Mouse (Mus musculus): Measurements from ENCODE around the gene Map3k5. TPM values are rescaled to one million over a fixed set of nuclear protein-coding genes. Genes with fewer than 3 reads are reported as not detected.
A peak's percentile ranks its signal among the peaks of the same experiment; 100 is the strongest.

Map3k5 gene
- polyA plus RNA-seq, 1 experiment from 2014 or later, result 4.0 TPM

GRCm38 (mm10) chr10:20123401-20123800 lies 189.1 kb downstream of the Map3k5 start:
- H3K36me3 ChIP-seq (ENCODE audit: control insufficient read depth, insufficient read depth, low read length), result no peaks in the 10 kb centered on the region
- no peak overlapping the region for H3K27ac ChIP-seq (ENCODE audit: low read depth, low read length)
- H3K9me3 ChIP-seq (ENCODE audit: control insufficient read depth, low read length), result no peaks in the 10 kb centered on the region
- no peaks in the 10 kb centered on the region for H3K27me3 ChIP-seq (ENCODE audit: control insufficient read depth, insufficient read depth, low read length)
- no peak overlapping the region for H3K9ac ChIP-seq (ENCODE audit: low read depth, low read length)
- H3K4me2 ChIP-seq (replicated peaks; ENCODE audit: low read depth, low read length), result no peak overlapping the region
- H3K4me3 ChIP-seq (ENCODE audit: low read length), result no peak overlapping the region
- H3K4me1 ChIP-seq (ENCODE audit: control insufficient read depth, insufficient read depth, low read length), result no peaks in the 10 kb centered on the region
- 57% methylated on average over 9 of the region's 9 CpGs for WGBS
- no peak for ATAC-seq (ENCODE audit: low FRiP score, low TSS enrichment)

DNA sequence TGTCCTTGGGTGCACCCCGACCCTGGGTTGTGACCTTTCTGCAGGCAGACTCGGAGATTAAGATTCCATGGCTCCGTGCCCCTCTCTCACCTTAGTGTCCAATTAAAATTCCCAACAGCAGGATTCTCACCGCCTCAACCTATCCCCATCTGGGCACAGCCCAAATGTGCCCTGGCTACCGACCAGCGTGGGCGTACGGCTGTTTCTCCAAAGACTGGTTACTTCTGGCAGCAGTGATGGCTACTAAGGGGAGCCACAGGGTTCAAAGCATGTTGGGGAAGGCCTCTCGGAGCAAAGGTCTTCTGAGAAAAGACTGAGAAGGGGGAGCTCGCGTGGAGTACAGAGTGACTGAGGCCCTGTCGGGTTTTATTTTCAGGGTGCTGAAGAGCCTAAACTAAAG lies 190.3 kb downstream of the Map3k5 start:
- Histone ChIP-seq H3K27ac (ENCODE audit: low read depth, low read length) (no peak overlapping the region), H3K4me3 (ENCODE audit: low read length) (no peak overlapping the region), H3K36me3 (ENCODE audit: control insufficient read depth, insufficient read depth, low read length) (no peaks in the 10 kb centered on the region), H3K9ac (ENCODE audit: low read depth, low read length) (no peak overlapping the region), H3K9me3 (ENCODE audit: control insufficient read depth, low read length) (no peaks in the 10 kb centered on the region), H3K4me1 (ENCODE audit: control insufficient read depth, insufficient read depth, low read length) (no peaks in the 10 kb centered on the region), H3K27me3 (ENCODE audit: control insufficient read depth, insufficient read depth, low read length) (no peaks in the 10 kb centered on the region), H3K4me2 (replicated peaks; ENCODE audit: low read depth, low read length) (no peak overlapping the region)
- WGBS, result 87% methylated on average over 12 of the region's 12 CpGs
- peak; percentile 43; the same call in 1 of the 2 replicates for ATAC-seq (ENCODE audit: low FRiP score, low TSS enrichment)

DNA sequence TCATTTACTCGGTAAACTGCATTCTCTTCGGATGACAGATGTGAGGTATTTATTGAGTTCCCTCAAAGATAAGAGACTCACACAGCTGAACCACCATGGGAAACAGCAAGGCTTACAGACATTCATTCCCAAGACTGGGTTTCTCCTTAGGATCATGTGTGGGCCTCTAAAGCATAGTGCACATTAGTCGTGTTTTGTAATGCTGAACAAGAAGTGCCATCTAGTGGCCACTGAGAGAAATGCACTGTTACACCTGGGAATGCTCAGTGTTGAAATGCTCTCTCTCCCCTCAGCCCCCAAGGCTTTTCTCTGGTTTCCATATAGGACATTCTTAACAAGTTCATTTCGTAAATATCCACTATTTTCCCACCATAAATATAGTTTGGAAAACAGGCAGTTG lies 191.0 kb downstream of the Map3k5 start:
- no peaks in the 10 kb centered on the region for H3K27me3 ChIP-seq (ENCODE audit: control insufficient read depth, insufficient read depth, low read length)
- H3K9ac ChIP-seq (ENCODE audit: low read depth, low read length), result no peak overlapping the region
- no peak overlapping the region for H3K4me3 ChIP-seq (ENCODE audit: low read length)
- ATAC-seq (ENCODE audit: low FRiP score, low TSS enrichment), result peak; percentile 45; the same call in 1 of the 2 replicates
- whole genome bisulfite sequencing, result 42% methylated on average over 4 of the region's 4 CpGs
- H3K9me3 ChIP-seq (ENCODE audit: control insufficient read depth, low read length), result no peaks in the 10 kb centered on the region
- no peak overlapping the region for H3K27ac ChIP-seq (ENCODE audit: low read depth, low read length)
- no peaks in the 10 kb centered on the region for H3K36me3 ChIP-seq (ENCODE audit: control insufficient read depth, insufficient read depth, low read length)
- H3K4me1 ChIP-seq (ENCODE audit: control insufficient read depth, insufficient read depth, low read length), result no peaks in the 10 kb centered on the region
- no peak overlapping the region for H3K4me2 ChIP-seq (replicated peaks; ENCODE audit: low read depth, low read length)

GRCm38 (mm10) chr10:20132933-20133652 lies 198.8 kb downstream of the Map3k5 start:
- Histone ChIP-seq H3K27me3 (ENCODE audit: control insufficient read depth, insufficient read depth, low read length) (no peaks in the 10 kb centered on the region), H3K36me3 (ENCODE audit: control insufficient read depth, insufficient read depth, low read length) (no peaks in the 10 kb centered on the region), H3K4me1 (ENCODE audit: control insufficient read depth, insufficient read depth, low read length) (no peaks in the 10 kb centered on the region), H3K9ac (ENCODE audit: low read depth, low read length) (no peak overlapping the region), H3K4me3 (ENCODE audit: low read length) (no peak overlapping the region), H3K27ac (ENCODE audit: low read depth, low read length) (no peak overlapping the region), H3K4me2 (replicated peaks; ENCODE audit: low read depth, low read length) (no peak overlapping the region), H3K9me3 (ENCODE audit: control insufficient read depth, low read length) (no peaks in the 10 kb centered on the region)
- peak; percentile 56; the same call in 1 of the 2 replicates for ATAC-seq (ENCODE audit: low FRiP score, low TSS enrichment)
- 36% methylated on average over 12 of the region's 12 CpGs for WGBS

- 62% methylated on average over 15 of the region's 15 CpGs for WGBS
- H3K4me3 ChIP-seq (ENCODE audit: low read length), result no peak overlapping the region
- ATAC-seq (ENCODE audit: low FRiP score, low TSS enrichment), result no peak
- H3K36me3 ChIP-seq (ENCODE audit: control insufficient read depth, insufficient read depth, low read length), result no peaks in the 10 kb centered on the region
- H3K27ac ChIP-seq (ENCODE audit: low read depth, low read length), result no peak overlapping the region
- no peaks in the 10 kb centered on the region for H3K27me3 ChIP-seq (ENCODE audit: control insufficient read depth, insufficient read depth, low read length)
- H3K9ac ChIP-seq (ENCODE audit: low read depth, low read length), result no peak overlapping the region
- H3K4me1 ChIP-seq (ENCODE audit: control insufficient read depth, insufficient read depth, low read length), result no peaks in the 10 kb centered on the region
- H3K9me3 ChIP-seq (ENCODE audit: control insufficient read depth, low read length), result no peaks in the 10 kb centered on the region
- H3K4me2 ChIP-seq (replicated peaks; ENCODE audit: low read depth, low read length), result no peak overlapping the region
These were observed 201.2 kb downstream of the Map3k5 start for GRCm38 (mm10) chr10:20135350-20136058.

GRCm38 (mm10) chr10:20136505-20136904 lies 202.2 kb downstream of the Map3k5 start:
- H3K9ac ChIP-seq (ENCODE audit: low read depth, low read length), result no peak overlapping the region
- no peak for ATAC-seq (ENCODE audit: low FRiP score, low TSS enrichment)
- no peak overlapping the region for H3K27ac ChIP-seq (ENCODE audit: low read depth, low read length)
- 88% methylated on average over 1 of the region's 1 CpGs for WGBS
- no peaks in the 10 kb centered on the region for H3K9me3 ChIP-seq (ENCODE audit: control insufficient read depth, low read length)
- no peaks in the 10 kb centered on the region; the same call in 1 of the 2 replicates for H3K36me3 ChIP-seq (ENCODE audit: control insufficient read depth, insufficient read depth, low read length)
- H3K4me2 ChIP-seq (replicated peaks; ENCODE audit: low read depth, low read length), result no peak overlapping the region
- H3K4me3 ChIP-seq (ENCODE audit: low read length), result no peak overlapping the region
- no peaks in the 10 kb centered on the region for H3K27me3 ChIP-seq (ENCODE audit: control insufficient read depth, insufficient read depth, low read length)
- no peaks in the 10 kb centered on the region for H3K4me1 ChIP-seq (ENCODE audit: control insufficient read depth, insufficient read depth, low read length)

- Histone ChIP-seq H3K4me3 (ENCODE audit: low read length) (peak overlapping the region; percentile 12; the same call in 1 of the 2 replicates), H3K4me1 (ENCODE audit: control insufficient read depth, insufficient read depth, low read length) (no peaks in the 10 kb centered on the region), H3K27me3 (ENCODE audit: control insufficient read depth, insufficient read depth, low read length) (no peaks in the 10 kb centered on the region), H3K9ac (ENCODE audit: low read depth, low read length) (no peak overlapping the region), H3K27ac (ENCODE audit: low read depth, low read length) (no peak overlapping the region), H3K9me3 (ENCODE audit: control insufficient read depth, low read length) (no peaks in the 10 kb centered on the region), H3K4me2 (replicated peaks; ENCODE audit: low read depth, low read length) (peak overlapping the region; percentile 17; the same call in 1 of the 2 replicates), H3K36me3 (ENCODE audit: control insufficient read depth, insufficient read depth, low read length) (no peaks in the 10 kb centered on the region; the same call in 1 of the 2 replicates)
- 43% methylated on average over 17 of the region's 17 CpGs for WGBS
- ATAC-seq (ENCODE audit: low FRiP score, low TSS enrichment), result no peak
These were observed 207.1 kb downstream of the Map3k5 start for GRCm38 (mm10) chr10:20141376-20141775.

- Histone ChIP-seq H3K36me3 (ENCODE audit: control insufficient read depth, insufficient read depth, low read length) (no peaks in the 10 kb centered on the region; the same call in 1 of the 2 replicates), H3K27ac (ENCODE audit: low read depth, low read length) (peak within 1 kb of the TSS; percentile 51; the same call in 1 of the 2 replicates), H3K9me3 (ENCODE audit: control insufficient read depth, low read length) (no peaks in the 10 kb centered on the region), H3K4me2 (replicated peaks; ENCODE audit: low read depth, low read length) (peak within 1 kb of the TSS; percentile 96), H3K4me1 (ENCODE audit: control insufficient read depth, insufficient read depth, low read length) (0 out of 2 replicates have a peak, but pooled peaks cover 3% of the 10 kb centered on the region), H3K9ac (ENCODE audit: low read depth, low read length) (peak within 1 kb of the TSS; percentile 81), H3K27me3 (ENCODE audit: control insufficient read depth, insufficient read depth, low read length) (peaks cover 25% of the 10 kb centered on the region), H3K4me3 (ENCODE audit: low read length) (peak within 1 kb of the TSS; percentile 82)
- 5% methylated on average over 51 of the region's 51 CpGs for WGBS
- ATAC-seq (ENCODE audit: low FRiP score, low TSS enrichment), result peak; percentile 18; the same call in 1 of the 2 replicates
These were observed 214.0 kb downstream of the Map3k5 start, which contains the start of gene Map7 for GRCm38 (mm10) chr10:20148130-20148772. Gene Map7 (plus strand): TSS chr10:20148471.

All from kidney, embryonic 14.5 days (tissue).